Mouse (Mus musculus): ENCODE measurements around the gene Alox12b.

The Alox12b gene

DNA sequence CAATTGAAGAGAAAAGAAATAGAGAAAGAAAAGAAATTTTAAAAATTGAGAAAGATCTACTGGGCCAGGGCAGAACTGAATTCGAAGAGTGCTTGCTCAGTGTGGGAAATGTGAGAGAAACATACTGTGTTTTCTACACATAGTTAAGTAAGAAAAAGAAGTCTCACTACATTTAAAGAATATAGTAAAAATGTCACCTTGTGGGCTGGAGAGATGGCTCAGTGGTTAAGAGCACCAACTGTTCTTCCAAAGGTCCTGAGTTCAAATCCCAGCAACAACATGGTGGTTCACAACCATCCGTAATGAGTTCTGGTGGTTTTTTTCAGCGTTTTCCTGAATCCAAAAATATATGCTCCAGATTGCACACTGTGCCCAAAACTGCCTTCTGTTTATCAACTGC lies 21.7 kb downstream of the Alox12b start:
- no peak for DNase-seq (ENCODE audit: low spot score)

- no peak for DNase-seq (ENCODE audit: low spot score)
These were observed 22.7 kb downstream of the Alox12b start for GRCm38 (mm10) chr11:69179512-69179911.

- no peak for DNase-seq (ENCODE audit: low spot score)
These were observed 23.3 kb downstream of the Alox12b start for GRCm38 (mm10) chr11:69180120-69180519.

GRCm38 (mm10) chr11:69185031-69185430 lies 28.2 kb downstream of the Alox12b start:
- DNase-seq (ENCODE audit: low spot score) = no peak

- DNase-seq (ENCODE audit: low spot score) = no peak
These were observed 29.1 kb downstream of the Alox12b start for GRCm38 (mm10) chr11:69185936-69186335.

DNA sequence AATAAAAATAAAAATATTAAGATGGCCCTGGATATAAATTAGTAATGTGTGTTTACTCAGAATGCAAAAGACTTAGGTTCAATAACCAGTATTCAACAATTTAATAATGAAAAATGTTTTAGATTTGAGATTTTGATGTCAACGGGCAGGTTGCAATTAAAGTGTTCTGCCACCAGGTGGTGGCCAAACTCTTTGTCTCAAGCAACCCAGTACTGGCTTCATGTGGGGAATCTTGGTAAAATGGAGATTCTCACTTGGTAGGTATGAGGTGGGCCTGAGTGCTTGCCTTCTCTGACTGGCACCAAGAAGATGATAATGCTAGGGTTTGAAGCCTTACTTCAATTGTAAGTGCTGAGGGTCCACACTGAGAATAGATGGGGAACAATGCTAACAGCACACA lies 36.1 kb downstream of the Alox12b start:
- DNase-seq (ENCODE audit: low spot score) = peak; percentile 62

DNA sequence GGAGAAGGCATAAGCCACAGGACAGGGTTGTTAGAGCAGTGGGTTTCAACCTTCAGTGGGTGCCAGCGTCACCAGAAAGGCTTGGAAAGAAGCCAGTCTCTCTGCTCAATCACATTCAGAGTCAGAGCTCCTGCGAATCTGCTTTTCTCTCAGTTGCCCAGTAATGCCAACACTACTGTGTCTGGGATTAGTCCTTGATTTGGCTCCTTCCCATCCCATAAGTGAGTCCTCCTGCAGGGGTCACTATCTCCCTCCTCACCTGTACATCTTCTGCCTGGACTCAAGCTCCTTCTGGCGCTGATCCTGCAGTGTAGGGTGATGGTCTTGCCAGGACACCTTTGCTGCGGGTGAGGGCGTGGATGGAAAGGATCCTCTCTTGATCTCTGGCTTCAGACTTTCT lies 40.0 kb downstream of the Alox12b start:
- DNase-seq (ENCODE audit: low spot score) = no peak

GRCm38 (mm10) chr11:69197194-69197593 lies 40.4 kb downstream of the Alox12b start:
- DNase-seq (ENCODE audit: low spot score) = no peak

GRCm38 (mm10) chr11:69197743-69198142 lies 41.0 kb downstream of the Alox12b start, which contains the start of gene Alox8:
Gene Alox8, minus strand, starts transcription at chr11:69197843.
- no peak for DNase-seq (ENCODE audit: low spot score)

- DNase-seq (ENCODE audit: low spot score) = no peak
These were observed 42.5 kb downstream of the Alox12b start for GRCm38 (mm10) chr11:69199251-69199650.

- no peak for DNase-seq (ENCODE audit: low spot score)
These were observed 43.4 kb downstream of the Alox12b start for GRCm38 (mm10) chr11:69200231-69200630.

DNA sequence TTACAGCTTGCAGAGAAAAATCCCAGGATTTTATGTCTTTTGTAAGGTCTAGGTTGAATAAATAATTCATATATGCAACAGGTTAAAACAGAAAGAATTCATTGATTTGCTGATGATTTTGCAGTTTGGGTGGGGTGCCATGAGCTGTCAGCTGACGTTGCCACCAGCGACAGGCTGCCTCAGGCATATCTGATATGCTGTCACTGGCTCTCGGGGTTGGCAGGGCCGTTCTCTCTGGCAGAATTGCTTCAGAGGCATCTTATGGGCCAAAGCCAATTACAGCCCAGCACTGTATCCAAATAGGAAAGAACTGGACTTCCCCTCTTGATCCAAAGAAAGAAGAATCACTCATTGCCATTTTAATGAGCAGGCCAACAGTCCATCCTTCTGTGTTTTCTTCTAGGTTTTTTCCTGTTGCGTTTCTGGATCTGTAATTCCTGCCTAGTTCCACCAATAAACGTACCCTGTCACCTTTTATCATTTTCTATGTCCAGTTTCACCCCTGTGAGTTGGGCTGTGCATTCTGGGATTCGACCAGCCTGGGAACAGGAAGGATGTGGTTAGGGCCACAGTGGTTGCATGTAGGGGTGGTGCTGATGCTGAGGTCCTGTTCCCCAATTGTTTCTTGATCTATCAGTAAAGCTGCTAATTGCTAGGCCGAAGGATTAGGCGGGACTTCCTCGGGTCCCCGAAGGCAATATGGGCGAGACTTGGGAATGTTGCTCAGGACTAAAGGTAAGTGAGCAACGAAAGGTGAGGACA lies 45.9 kb downstream of the Alox12b start:
- no peak for DNase-seq (ENCODE audit: low spot score)

- no peak for DNase-seq (ENCODE audit: low spot score)
These were observed 54.6 kb downstream of the Alox12b start for GRCm38 (mm10) chr11:69211431-69211830.

GRCm38 (mm10) chr11:69217411-69217810 lies 60.6 kb downstream of the Alox12b start:
- no peak for DNase-seq (ENCODE audit: low spot score)

GRCm38 (mm10) chr11:69218661-69219060 lies 61.9 kb downstream of the Alox12b start:
- no peak for DNase-seq (ENCODE audit: low spot score)

Measured in testis, postnatal 10 days (tissue).